Mouse (Mus musculus): ENCODE measurements at regions not wholly inside any gene's neighbourhood (a gene's known extent, or its start where the extent isn't known, plus 50 kb on each side); places are given as distances from the start of the nearest gene placed in this dataset.
A peak's percentile ranks its signal among the peaks of the same experiment; 100 is the strongest.

DNA sequence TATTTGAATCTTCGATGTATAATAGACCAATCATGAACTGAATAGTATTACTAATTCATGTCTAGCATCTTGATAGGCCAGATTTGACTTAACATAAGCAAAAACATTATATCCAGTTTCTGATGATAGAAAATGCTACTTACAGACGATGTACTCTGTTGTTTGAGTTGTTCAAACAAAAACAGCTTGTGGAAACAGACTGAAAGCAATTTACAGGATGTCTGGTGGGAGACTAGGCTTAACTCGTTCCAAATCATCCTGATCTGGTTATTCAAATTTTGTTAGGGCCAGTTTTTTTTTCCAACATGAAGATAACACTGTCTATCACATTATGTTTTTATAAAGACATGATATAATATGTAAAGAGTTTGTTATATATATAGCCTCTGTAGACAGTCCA is 369.4 kb upstream of the Igbp1b start:
- no peak for DNase-seq (ENCODE audit: low read depth, low spot score)

DNA sequence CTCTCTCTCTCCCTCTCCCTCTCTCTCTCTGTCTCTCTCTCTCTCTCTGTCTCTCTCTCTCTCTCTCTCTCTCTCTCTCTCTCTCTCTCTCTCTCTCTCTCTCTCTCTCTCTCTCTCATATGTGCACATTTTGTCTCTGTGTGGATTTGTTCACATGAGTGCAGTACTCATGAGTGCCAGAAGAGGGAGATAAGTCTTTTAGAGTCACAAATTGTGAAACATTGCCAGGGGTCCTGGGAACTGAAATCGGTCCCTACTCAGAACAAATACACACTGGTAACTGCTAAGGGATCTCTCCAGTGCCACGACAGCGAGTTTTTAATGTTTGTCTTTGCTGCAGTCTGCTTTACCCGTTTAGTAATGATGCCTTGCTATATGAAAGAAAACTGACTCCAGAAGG is 356.2 kb upstream of the Igbp1b start:
- peak; percentile 70 for DNase-seq (ENCODE audit: low read depth, low spot score)

DNA sequence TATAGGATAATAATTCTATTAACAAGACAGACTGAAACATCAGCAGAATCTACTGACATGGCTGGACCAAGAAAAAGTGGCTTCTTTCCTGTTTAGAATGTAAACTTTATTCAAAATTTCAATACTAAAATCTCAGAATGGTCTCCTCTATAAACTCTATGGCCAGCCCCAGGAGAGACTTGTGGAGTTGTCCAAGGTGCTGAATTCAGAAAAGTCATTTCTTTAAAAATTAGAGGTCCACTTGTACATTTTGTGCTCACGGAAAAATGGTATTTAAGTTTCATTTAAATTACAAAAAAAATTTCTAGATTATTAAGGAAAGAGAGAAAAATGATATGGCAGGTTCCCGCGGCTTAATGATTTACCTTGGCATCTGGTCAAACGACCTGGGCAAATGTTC is 352.2 kb upstream of the Igbp1b start:
- DNase-seq (ENCODE audit: low read depth, low spot score) = peak; percentile 3
